Mouse (Mus musculus): ENCODE measurements around the gene 5330417H12Rik. TPM values are rescaled to one million over a fixed set of nuclear protein-coding genes. Genes with fewer than 3 reads are reported as not detected.

5330417H12Rik gene
- total RNA-seq (2023) = not detected

DNA sequence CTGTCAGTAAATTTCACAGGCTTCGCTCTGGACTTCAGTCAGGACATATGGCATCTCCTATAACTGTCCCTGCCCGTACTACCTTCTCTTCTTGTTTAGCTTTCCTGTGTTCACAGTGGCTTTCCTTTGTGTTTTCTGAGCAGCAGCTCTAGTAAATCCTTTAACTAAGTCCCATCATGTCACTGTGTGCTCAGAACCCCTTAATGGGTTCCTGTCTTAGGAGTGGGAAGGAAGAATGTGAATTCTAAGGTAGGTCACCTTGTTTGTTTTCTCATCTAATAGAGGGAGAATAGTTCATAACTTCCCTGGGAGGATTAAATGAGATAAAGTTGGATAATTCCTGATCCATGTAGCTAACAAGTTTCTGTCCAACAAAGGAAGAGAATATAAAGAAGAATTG, at the start of gene 5330417H12Rik:
TSS of gene 5330417H12Rik (minus strand) at position 101 of the 400 bp plus-strand sequence.

GRCm38 (mm10) chr7:107594857-107595402, 30.0 kb downstream of the 5330417H12Rik start, which contains the start of gene Ppfibp2:
Ppfibp2 (plus strand) TSS chr7:107595207.

Other genes with a start within 250 kb of the 5330417H12Rik start
- gene Olfml1, start 57.7 kb downstream of the 5330417H12Rik start, total RNA-seq (2023) = not detected
- gene Ppfibp2, start 30.0 kb downstream of the 5330417H12Rik start, total RNA-seq (2023) = 10 to 100 TPM; 15.7 to 19.5 TPM
- gene Cyb5r2, start 132.9 kb upstream of the 5330417H12Rik start, total RNA-seq (2023) = not detected
- not detected for gene Ovch2, start 176.0 kb upstream of the 5330417H12Rik start, total RNA-seq (2023)
- gene Olfr467, start 187.1 kb upstream of the 5330417H12Rik start, total RNA-seq (2023) = not detected
- gene Olfr469, start 200.4 kb upstream of the 5330417H12Rik start, total RNA-seq (2023) = not detected
- gene Olfr470, start 222.3 kb upstream of the 5330417H12Rik start, total RNA-seq (2023) = not detected